Mouse (Mus musculus) lung, adult 2 months (tissue): ENCODE results near the gene Arfgap2. TPM values are rescaled to one million over a fixed set of nuclear protein-coding genes. Genes with fewer than 3 reads are reported as not detected.

Source experiments
- DNase-seq: peaks from one replicate; pipeline ENCODE4 v3.0.0; 2022
- H3K4me1 ChIP-seq: fragments of 200-500 bp; 2 replicates; pipeline ENCODE4 v1.6.1; 2011; ENCODE audit warnings: low read length; ENCODE audit not compliant: control insufficient read depth, insufficient read depth
- H3K4me3 ChIP-seq: fragments of 200-500 bp; replicated peaks from 2 replicates; pipeline ENCODE3; 2011; ENCODE audit warnings: low read depth, mild to moderate bottlenecking, control low read depth, low read length; ENCODE audit errors: extremely low read depth
- CTCF ChIP-seq: fragments of 200-500 bp; IDR thresholded peaks from 2 replicates; pipeline ENCODE4 v1.5.1; 2011; ENCODE audit warnings: mild to moderate bottlenecking, low read length, control low read depth; ENCODE audit not compliant: insufficient read depth
- POLR2A ChIP-seq: fragments of 200-500 bp; IDR thresholded peaks from 2 replicates; pipeline ENCODE4 v1.6.1; 2011; ENCODE audit warnings: low read depth, mild to moderate bottlenecking, control low read depth, low read length, borderline replicate concordance; ENCODE audit errors: extremely low read depth
- WGBS: fragments of 180-500 bp; shearing (Covaris S2); methylation state at CpG from one replicate; pipeline ENCODE4 v1.1.7; 2018; 5-methylcytosine and 5-hydroxymethylcytosine counted together
- polyA plus RNA-seq: library from polyadenylated mRNA; depleted of rRNA; stranded (reverse); fragments of >200 nt; gene quantifications from 2 replicates; pipeline ENCODE4 v1.2.3, GENCODE M21; 2012

Arfgap2 gene
- polyA plus RNA-seq, 1 experiment, result 44.4 TPM

DNA sequence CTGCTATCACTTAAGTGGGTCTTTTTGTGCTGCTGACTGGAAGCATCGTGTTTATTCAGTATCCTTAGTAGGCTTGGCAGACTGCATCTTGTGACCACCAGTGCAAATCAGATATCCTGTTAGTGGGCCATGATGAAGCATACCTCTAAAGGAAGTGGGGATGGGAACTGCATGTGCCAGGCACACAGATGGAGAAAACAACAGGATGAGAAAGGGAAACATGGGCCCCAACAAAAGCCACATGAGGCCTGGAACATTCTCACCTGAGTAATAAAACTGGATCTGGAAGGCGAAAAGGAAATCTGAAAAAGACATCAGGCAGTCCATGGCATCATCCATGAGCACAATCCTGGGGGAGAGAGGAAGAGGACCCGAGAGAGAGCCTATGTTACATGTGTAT, 19.2 kb downstream of the Arfgap2 start:
- TF ChIP-seq POLR2A (no peak), CTCF (no peak)

DNA sequence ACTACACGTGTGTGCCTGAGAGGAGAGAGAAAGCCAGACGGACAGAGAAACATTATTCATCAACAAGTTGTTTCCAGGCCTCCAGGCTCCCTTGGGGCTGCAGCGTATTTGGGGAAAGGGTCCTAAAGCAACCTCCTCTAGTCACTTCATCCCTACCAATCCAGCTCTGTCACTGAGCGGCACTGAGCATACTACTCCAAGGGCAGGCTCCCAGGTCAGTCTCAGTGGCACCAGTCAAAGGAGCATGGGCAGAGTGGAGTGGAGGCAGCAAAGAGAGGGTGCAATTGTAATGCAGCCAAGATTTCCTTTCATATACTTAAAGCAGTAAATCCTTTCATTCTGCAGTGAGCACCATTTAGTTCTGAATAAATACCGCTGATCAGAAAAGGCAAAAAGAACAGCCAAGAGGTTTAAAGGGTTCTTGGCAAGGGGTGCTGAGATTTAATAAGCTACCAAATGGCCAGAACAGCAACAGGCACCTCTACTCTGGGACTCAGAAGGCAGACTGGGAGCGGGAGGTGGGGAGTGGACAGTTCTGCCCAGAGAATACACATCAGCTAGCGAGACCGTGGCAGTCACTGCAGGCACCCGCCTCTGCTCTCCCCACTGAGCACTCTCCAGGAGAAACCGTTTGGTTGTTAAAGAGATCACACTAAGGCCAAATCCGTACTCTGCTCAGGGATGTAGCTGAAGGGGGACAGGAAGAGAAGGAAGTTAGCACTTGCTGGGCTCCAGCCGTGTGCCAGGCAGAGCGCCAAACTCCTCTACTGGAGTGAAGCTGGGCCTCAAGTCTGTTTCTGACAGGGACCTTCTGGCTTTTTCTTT, 19.8 kb downstream of the Arfgap2 start:
- Histone ChIP-seq H3K4me1 (no peaks in the 10 kb centered on the region), H3K4me3 (no peak overlapping the region)
- 49% methylated on average over 13 of the region's 13 CpGs for WGBS
- TF ChIP-seq POLR2A, result no peak
- TF ChIP-seq CTCF, result no peak
- no peak for DNase-seq

More for the DNA sequence above, 19.2 kb downstream of the Arfgap2 start:
- no peak for DNase-seq
- no peaks in the 10 kb centered on the region for H3K4me1 ChIP-seq
- 65% methylated on average over 3 of the region's 3 CpGs for WGBS
- H3K4me3 ChIP-seq, result no peak overlapping the region

DNA sequence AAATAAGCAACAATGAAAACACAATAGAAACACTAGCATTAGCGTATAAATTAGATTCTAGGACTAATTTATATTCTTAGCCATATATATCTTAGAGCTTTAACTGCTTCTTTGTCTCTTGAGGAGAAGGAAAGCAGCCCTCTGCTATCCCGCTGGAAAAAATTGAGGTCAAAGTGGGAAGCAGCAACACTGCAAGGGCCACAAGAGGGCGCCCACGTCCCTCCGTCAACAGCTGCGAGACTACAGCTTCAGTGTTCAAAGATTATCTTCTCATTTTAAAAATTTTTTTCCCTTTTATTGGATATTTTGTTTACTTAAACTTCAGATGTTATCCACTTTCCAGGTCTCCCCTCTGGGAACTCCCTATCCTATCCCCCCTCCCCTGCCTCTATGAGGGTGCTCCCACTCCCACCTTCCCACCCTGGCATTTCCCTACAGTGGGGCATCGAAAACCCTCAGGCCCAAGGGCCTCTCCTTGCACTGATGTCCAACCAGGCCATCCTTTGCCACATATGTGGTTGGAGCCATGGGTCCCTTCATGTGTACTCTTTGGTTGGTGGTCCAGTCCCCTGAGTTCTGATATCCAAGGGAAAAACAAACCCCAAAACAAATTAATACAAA, 21.2 kb downstream of the Arfgap2 start:
- Histone ChIP-seq H3K4me1 (no peaks in the 10 kb centered on the region), H3K4me3 (no peak overlapping the region)
- TF ChIP-seq POLR2A (no peak), CTCF (peak; percentile 94)
- WGBS, result 17% methylated on average over 7 of the region's 7 CpGs
- DNase-seq, result peak; percentile 78

DNA sequence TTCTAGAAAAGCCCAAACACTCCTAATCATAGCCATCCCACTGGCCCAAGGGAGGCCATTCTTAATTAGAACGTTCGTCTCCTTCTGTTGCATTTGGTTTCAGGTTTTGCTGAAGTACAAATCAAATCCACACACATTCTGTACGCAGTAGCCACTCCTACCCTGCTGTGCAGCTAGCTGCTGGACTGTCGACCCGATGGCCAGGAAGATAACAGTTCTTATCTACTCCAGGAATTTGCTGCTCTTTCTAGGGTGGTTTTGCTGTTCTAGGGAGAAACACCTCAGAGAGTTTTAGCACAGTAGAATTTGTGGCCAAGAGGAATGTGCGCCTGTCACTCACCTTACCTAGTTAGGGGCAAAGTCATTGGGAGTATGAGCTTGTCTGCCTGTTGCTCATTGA, 22.8 kb downstream of the Arfgap2 start:
- DNase-seq, result no peak
- 60% methylated on average over 6 of the region's 6 CpGs for WGBS
- Histone ChIP-seq H3K4me3 (no peak overlapping the region), H3K4me1 (0 out of 2 replicates have a peak, but pooled peaks cover 2% of the 10 kb centered on the region)
- TF ChIP-seq POLR2A, result no peak
- TF ChIP-seq CTCF, result no peak

DNA sequence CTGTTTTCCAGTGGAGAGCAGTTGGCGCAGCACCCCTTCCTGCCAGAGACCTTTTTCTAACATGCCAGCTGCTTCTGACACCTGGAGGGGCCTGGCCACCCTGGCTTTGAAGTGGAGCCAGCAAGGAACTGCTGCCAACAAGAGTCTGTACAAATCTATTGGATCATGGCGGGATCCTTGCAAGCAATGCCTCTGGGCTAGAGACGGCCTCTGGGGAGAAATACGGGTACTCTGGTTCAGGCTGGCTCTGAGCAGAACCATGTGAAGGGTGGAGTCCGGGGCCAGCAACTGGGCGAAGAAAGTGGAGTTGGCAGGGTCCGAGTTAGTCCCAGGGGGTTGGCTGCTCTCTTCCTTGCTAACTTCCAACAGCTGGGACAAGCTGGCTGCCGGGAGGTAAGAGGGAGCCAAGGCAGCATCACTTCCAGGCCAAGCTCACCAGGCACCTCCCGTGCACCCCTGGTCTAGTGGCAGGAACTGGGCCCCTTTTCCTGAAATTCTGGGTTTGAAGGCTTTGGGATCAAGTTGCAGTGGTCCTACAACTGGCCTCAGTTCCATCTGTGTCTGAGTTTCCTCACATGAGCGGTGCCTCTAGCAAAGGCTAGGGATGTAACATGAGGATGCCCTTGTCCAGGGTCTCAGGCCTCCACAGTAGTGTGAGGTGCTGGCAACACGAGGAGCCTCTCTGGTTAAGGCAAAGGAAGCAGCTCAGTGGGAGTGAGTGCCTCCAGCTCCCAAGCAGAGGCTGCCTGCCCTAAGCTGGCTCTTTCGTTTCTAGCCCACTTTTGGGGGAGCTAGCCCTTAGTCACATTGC, 26.6 kb downstream of the Arfgap2 start:
- TF ChIP-seq CTCF, result no peak
- DNase-seq, result no peak
- H3K4me3 ChIP-seq, result no peak overlapping the region
- WGBS, result 61% methylated on average over 12 of the region's 12 CpGs
- H3K4me1 ChIP-seq, result 0 out of 2 replicates have a peak, but pooled peaks cover 2% of the 10 kb centered on the region

DNA sequence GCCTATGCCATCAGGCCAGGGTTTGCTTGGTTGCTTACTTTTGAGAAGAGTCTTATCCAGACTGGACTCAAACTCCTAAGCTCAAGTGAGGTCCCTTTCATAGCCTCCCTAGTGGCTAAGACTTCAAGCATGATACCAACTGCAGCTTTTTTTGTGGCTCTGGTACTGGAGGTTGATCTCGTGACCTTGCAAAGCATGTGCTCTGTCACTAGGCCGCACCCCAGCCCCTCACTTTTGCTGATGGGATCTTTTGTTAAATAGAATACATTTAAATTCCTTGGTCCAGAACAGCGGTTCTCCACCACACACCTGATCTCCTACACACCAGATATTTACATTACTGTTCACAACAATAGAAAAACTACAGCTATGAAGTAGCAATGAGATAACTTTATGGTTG, 29.5 kb downstream of the Arfgap2 start:
- 88% methylated on average over 3 of the region's 3 CpGs for WGBS
- no peak for TF ChIP-seq CTCF
- DNase-seq, result no peak
- no peak overlapping the region for H3K4me3 ChIP-seq
- 0 out of 2 replicates have a peak, but pooled peaks cover 2% of the 10 kb centered on the region for H3K4me1 ChIP-seq

DNA sequence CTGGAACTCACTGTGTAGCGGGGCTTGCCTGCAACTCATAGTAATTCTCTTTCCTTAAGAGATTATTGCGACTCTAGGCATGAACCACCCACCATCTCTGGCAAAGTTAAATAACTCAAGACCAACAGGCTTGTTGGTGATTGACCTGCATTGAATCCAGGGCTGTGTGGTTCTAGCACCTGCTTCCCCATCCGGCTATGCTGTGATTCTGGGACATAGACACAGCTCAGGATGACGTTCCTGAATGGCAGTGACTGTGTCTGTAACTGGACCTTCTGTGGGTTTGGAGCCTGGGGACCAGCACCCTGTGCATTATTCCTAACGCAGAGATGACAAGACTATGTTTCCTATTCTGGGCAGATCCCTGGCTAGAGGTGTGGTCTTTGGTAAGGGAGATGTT, 31.1 kb downstream of the Arfgap2 start:
- DNase-seq, result no peak
- TF ChIP-seq CTCF, result no peak
- no peak for TF ChIP-seq POLR2A
- WGBS, result 92% methylated on average over 5 of the region's 5 CpGs
- no peak overlapping the region for H3K4me3 ChIP-seq
- H3K4me1 ChIP-seq, result 0 out of 2 replicates have a peak, but pooled peaks cover 2% of the 10 kb centered on the region

DNA sequence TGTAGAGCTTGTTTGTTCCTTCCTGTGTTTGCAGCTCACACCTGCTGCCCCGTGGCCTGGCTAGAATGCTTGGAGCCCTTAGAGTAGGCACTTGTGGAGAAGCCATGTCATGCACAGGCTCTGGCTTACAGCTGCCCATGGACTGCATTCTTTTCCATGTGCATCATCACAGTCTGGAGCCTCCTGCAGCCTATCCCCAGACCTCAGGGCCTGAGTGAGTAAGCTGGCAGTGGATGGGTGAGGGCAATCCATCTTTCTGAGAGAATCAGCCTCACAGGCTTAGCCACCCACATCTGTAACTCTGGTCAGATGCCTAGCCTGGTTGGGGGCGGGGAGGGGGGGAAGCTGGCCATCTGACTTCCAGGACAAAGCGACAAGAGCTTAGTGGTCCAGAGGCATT, 34.4 kb downstream of the Arfgap2 start:
- Histone ChIP-seq H3K4me1 (no peaks in the 10 kb centered on the region), H3K4me3 (no peak overlapping the region)
- TF ChIP-seq CTCF (no peak), POLR2A (no peak)
- no peak for DNase-seq
- 65% methylated on average over 3 of the region's 3 CpGs for WGBS

DNA sequence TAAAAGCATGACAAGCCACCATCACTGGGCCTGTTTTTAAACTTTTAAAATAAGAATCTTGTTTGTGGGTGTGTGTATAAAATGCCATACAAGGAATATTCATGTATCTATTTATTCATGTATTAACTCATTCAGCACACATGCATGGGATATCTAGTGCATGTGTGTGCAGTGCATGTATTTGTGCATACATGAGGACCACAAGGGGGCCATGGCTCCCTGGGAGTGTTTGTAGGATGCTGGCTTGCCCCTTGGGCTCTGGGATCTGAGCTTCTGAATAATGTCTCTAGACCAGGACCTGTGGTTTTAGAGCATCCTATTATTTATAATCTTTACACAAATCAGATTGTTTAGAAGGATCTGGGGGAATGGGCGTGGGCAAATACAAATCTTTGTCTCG, 36.0 kb downstream of the Arfgap2 start:
- no peak for DNase-seq
- no peak for TF ChIP-seq POLR2A
- peak; percentile 38; the same call in 1 of the 2 replicates for TF ChIP-seq CTCF
- Histone ChIP-seq H3K4me1 (no peaks in the 10 kb centered on the region), H3K4me3 (no peak overlapping the region)
- 91% methylated on average over 2 of the region's 2 CpGs for WGBS
